ENCODE assay signal across 26 mouse cellular contexts in genomic region chr4:82635881-82636280, GRCm38 (mm10).
A peak's percentile ranks its signal among the peaks of the same experiment; 100 is the strongest.
DNase-seq lines count a peak whose midpoint lies in the region; ATAC-seq and TF ChIP-seq lines count a peak whose summit lies in the region.
"Had no signal": no experiment of that assay in that cellular context is flagged by ENCODE, and none has a peak within 500 bp of the region (broad histone marks: within the 10 kb centered on the region; RNA-seq: fewer than 3 reads in every experiment).

No protein-coding gene starts in this region.

- H3K4me3 ChIP-seq in forebrain, embryonic 13.5 days, result no peak overlapping the region
- H3K4me3 ChIP-seq in forebrain, embryonic 11.5 days (ENCODE audit: low read depth, low read length), result no peak overlapping the region
- no peak overlapping the region for H3K4me3 ChIP-seq in forebrain, embryonic 15.5 days
- no peak overlapping the region for H3K4me3 ChIP-seq in forebrain, embryonic 12.5 days (replicated peaks)
- no peak overlapping the region for H3K4me3 ChIP-seq in midbrain, postnatal 0 days (ENCODE audit: low read depth, low read length)
- no peak overlapping the region for H3K4me3 ChIP-seq in midbrain, embryonic 11.5 days (ENCODE audit: low read depth, low read length)
- H3K4me3 ChIP-seq: embryonic facial prominence, embryonic 13.5 days; embryonic facial prominence, embryonic 15.5 days; erythroblast, embryonic 14.5 days had no signal

- 0 out of 2 replicates have a peak, but pooled peaks have one; percentile 8 for ATAC-seq in forebrain, embryonic 13.5 days
- no peak for ATAC-seq in forebrain, embryonic 11.5 days (replicated peaks; ENCODE audit: low FRiP score)
- no peak; the same call in 1 of the 2 replicates for ATAC-seq in forebrain, embryonic 15.5 days (replicated peaks)
- ATAC-seq in forebrain, embryonic 12.5 days (ENCODE audit: low FRiP score), result no peak
- no peak for ATAC-seq in midbrain, postnatal 0 days (ENCODE audit: low FRiP score)
- ATAC-seq in midbrain, embryonic 11.5 days (ENCODE audit: low FRiP score), result no peak
- ATAC-seq: activated CD4-positive, CD25-positive, alpha-beta regulatory T cell, adult 4 months; CD4-positive, CD25-positive, alpha-beta regulatory T cell, adult 4 months; Patski had no signal

- TF ChIP-seq CTCF in midbrain, postnatal 0 days (IDR thresholded peaks at IDR 0.05), result no peak
- no peak for TF ChIP-seq CTCF in brain, embryonic 14.5 days (IDR thresholded peaks at IDR 0.05; ENCODE audit: borderline replicate concordance, extremely low read depth, insufficient read depth, insufficient read length)

- H3K9ac ChIP-seq in forebrain, embryonic 13.5 days, result no peak overlapping the region
- no peak overlapping the region for H3K9ac ChIP-seq in forebrain, embryonic 11.5 days (ENCODE audit: low read length)
- H3K9ac ChIP-seq in forebrain, embryonic 15.5 days (replicated peaks), result no peak overlapping the region
- H3K9ac ChIP-seq in forebrain, embryonic 12.5 days, result no peak overlapping the region
- H3K9ac ChIP-seq in midbrain, postnatal 0 days (replicated peaks; ENCODE audit: low read length, poor library complexity, severe bottlenecking), result no peak overlapping the region
- no peak overlapping the region for H3K9ac ChIP-seq in midbrain, embryonic 11.5 days (ENCODE audit: low read length)
- H3K9ac ChIP-seq: embryonic facial prominence, embryonic 13.5 days; embryonic facial prominence, embryonic 15.5 days had no signal

- peaks cover 11% of the 10 kb centered on the region; the same call in 1 of the 2 replicates for H3K4me1 ChIP-seq in forebrain, embryonic 13.5 days
- no peaks in the 10 kb centered on the region for H3K4me1 ChIP-seq in forebrain, embryonic 11.5 days (replicated peaks; ENCODE audit: control insufficient read depth, insufficient read depth, low read length)
- peaks cover 4% of the 10 kb centered on the region; the same call in 1 of the 2 replicates for H3K4me1 ChIP-seq in forebrain, embryonic 15.5 days
- no peaks in the 10 kb centered on the region for H3K4me1 ChIP-seq in forebrain, embryonic 12.5 days
- H3K4me1 ChIP-seq in midbrain, postnatal 0 days (ENCODE audit: insufficient read depth, low read length), result no peaks in the 10 kb centered on the region
- no peaks in the 10 kb centered on the region for H3K4me1 ChIP-seq in midbrain, embryonic 11.5 days (ENCODE audit: control insufficient read depth, insufficient read depth, low read length)
- H3K4me1 ChIP-seq: embryonic facial prominence, embryonic 15.5 days had no signal

- DNase-seq in forebrain, embryonic 11.5 days (ENCODE audit: low spot score), result no peak
- peak; percentile 40 for DNase-seq in midbrain, postnatal 0 days (ENCODE audit: low spot score)
- DNase-seq in midbrain, embryonic 11.5 days (ENCODE audit: low spot score, missing footprints), result no peak
- DNase-seq in brain, embryonic 14.5 days (ENCODE audit: low read depth), result peak; percentile 72
- DNase-seq: adrenal gland, adult 8-10 months; adrenal gland, postnatal 14 days; adrenal gland, postnatal 36 days; B cell, adult 2 months; cerebellum, adult 11 months; cerebellum, adult 18-20 months; cerebellum, adult 8-10 months; cerebellum, adult 9-11 months; cerebellum, postnatal 14 days; cerebellum, postnatal 36 days; embryo, embryonic 11 days had no signal

- no peaks in the 10 kb centered on the region for H3K9me3 ChIP-seq in forebrain, embryonic 13.5 days (replicated peaks)
- H3K9me3 ChIP-seq in forebrain, embryonic 11.5 days (ENCODE audit: control insufficient read depth, low read length), result no peaks in the 10 kb centered on the region
- H3K9me3 ChIP-seq in forebrain, embryonic 15.5 days, result no peaks in the 10 kb centered on the region
- H3K9me3 ChIP-seq in forebrain, embryonic 12.5 days, result no peaks in the 10 kb centered on the region
- H3K9me3 ChIP-seq in midbrain, postnatal 0 days (ENCODE audit: low read length), result no peaks in the 10 kb centered on the region
- H3K9me3 ChIP-seq in midbrain, embryonic 11.5 days (ENCODE audit: control insufficient read depth, low read length), result no peaks in the 10 kb centered on the region
- H3K9me3 ChIP-seq: embryonic facial prominence, embryonic 13.5 days; embryonic facial prominence, embryonic 15.5 days had no signal

- 38% methylated on average over 5 of the region's 5 CpGs for WGBS in forebrain, embryonic 13.5 days
- 56% methylated on average over 5 of the region's 5 CpGs for WGBS in forebrain, embryonic 11.5 days
- 31% methylated on average over 5 of the region's 5 CpGs for WGBS in forebrain, embryonic 15.5 days
- 58% methylated on average over 5 of the region's 5 CpGs for WGBS in forebrain, embryonic 12.5 days
- WGBS in midbrain, postnatal 0 days, result 43% methylated on average over 5 of the region's 5 CpGs
- 67% methylated on average over 5 of the region's 5 CpGs for WGBS in midbrain, embryonic 11.5 days

- H3K27me3 ChIP-seq in forebrain, embryonic 13.5 days, result no peaks in the 10 kb centered on the region
- no peaks in the 10 kb centered on the region for H3K27me3 ChIP-seq in forebrain, embryonic 11.5 days (ENCODE audit: control insufficient read depth, insufficient read depth, low read length)
- no peaks in the 10 kb centered on the region for H3K27me3 ChIP-seq in forebrain, embryonic 15.5 days
- no peaks in the 10 kb centered on the region for H3K27me3 ChIP-seq in forebrain, embryonic 12.5 days
- H3K27me3 ChIP-seq in midbrain, postnatal 0 days (ENCODE audit: insufficient read depth, low read length), result no peaks in the 10 kb centered on the region
- no peaks in the 10 kb centered on the region for H3K27me3 ChIP-seq in midbrain, embryonic 11.5 days (ENCODE audit: control insufficient read depth, insufficient read depth, low read length)
- H3K27me3 ChIP-seq: CH12.LX; embryonic facial prominence, embryonic 13.5 days; embryonic facial prominence, embryonic 15.5 days; Patski had no signal

- peak overlapping the region; percentile 60; the same call in 1 of the 2 replicates for H3K27ac ChIP-seq in forebrain, embryonic 13.5 days
- no peak overlapping the region; the same call in 1 of the 2 replicates for H3K27ac ChIP-seq in forebrain, embryonic 11.5 days (ENCODE audit: low read depth, low read length)
- peak overlapping the region; percentile 47; the same call in 1 of the 2 replicates for H3K27ac ChIP-seq in forebrain, embryonic 15.5 days (replicated peaks)
- H3K27ac ChIP-seq in forebrain, embryonic 12.5 days, result no peak overlapping the region
- H3K27ac ChIP-seq in midbrain, postnatal 0 days (ENCODE audit: low read depth, low read length), result no peak overlapping the region
- H3K27ac ChIP-seq in midbrain, embryonic 11.5 days (ENCODE audit: low read depth, low read length), result no peak overlapping the region
- H3K27ac ChIP-seq: embryonic facial prominence, embryonic 13.5 days; embryonic facial prominence, embryonic 15.5 days had no signal

- H3K4me2 ChIP-seq in forebrain, embryonic 13.5 days, result no peak overlapping the region
- H3K4me2 ChIP-seq in forebrain, embryonic 11.5 days (ENCODE audit: low read depth, low read length, severe bottlenecking), result no peak overlapping the region
- no peak overlapping the region for H3K4me2 ChIP-seq in forebrain, embryonic 15.5 days (replicated peaks)
- H3K4me2 ChIP-seq in forebrain, embryonic 12.5 days, result no peak overlapping the region
- no peak overlapping the region for H3K4me2 ChIP-seq in midbrain, postnatal 0 days (ENCODE audit: low read depth, low read length, poor library complexity, severe bottlenecking)
- H3K4me2 ChIP-seq in midbrain, embryonic 11.5 days, result no peak overlapping the region
- H3K4me2 ChIP-seq: embryonic facial prominence, embryonic 13.5 days; embryonic facial prominence, embryonic 15.5 days had no signal

- H3K36me3 ChIP-seq in forebrain, embryonic 13.5 days (ENCODE audit: poor library complexity, severe bottlenecking), result no peaks in the 10 kb centered on the region
- no peaks in the 10 kb centered on the region for H3K36me3 ChIP-seq in forebrain, embryonic 11.5 days (ENCODE audit: control insufficient read depth, insufficient read depth, low read length)
- H3K36me3 ChIP-seq in forebrain, embryonic 15.5 days, result no peaks in the 10 kb centered on the region
- no peaks in the 10 kb centered on the region for H3K36me3 ChIP-seq in forebrain, embryonic 12.5 days (replicated peaks)
- H3K36me3 ChIP-seq in midbrain, postnatal 0 days (ENCODE audit: insufficient read depth, low read length), result no peaks in the 10 kb centered on the region
- H3K36me3 ChIP-seq in midbrain, embryonic 11.5 days (ENCODE audit: control insufficient read depth, insufficient read depth, low read length), result no peaks in the 10 kb centered on the region
- H3K36me3 ChIP-seq: embryonic facial prominence, embryonic 13.5 days; embryonic facial prominence, embryonic 15.5 days; G1E had no signal

- TF ChIP-seq POLR2A in brain, embryonic 14.5 days (IDR thresholded peaks at IDR 0.05; ENCODE audit: borderline replicate concordance, extremely low read depth, insufficient read depth, insufficient read length, poor library complexity, severe bottlenecking), result no peak

Comparison
In these comparisons a context has a peak if more than half of its experiments do, and no peak if none do; other contexts are left out.
1. H3K27ac ChIP-seq: peak in forebrain, embryonic 13.5 days (single experiment) and forebrain, embryonic 15.5 days (single experiment); none in forebrain, embryonic 11.5 days (single experiment), forebrain, embryonic 12.5 days (single experiment), midbrain, postnatal 0 days (single experiment) and midbrain, embryonic 11.5 days (single experiment).
2. DNase-seq: peak in midbrain, postnatal 0 days (single experiment) and brain, embryonic 14.5 days (single experiment); none in forebrain, embryonic 11.5 days (single experiment) and midbrain, embryonic 11.5 days (single experiment).